Mouse (Mus musculus): ENCODE data around the gene Ppard. TPM values are rescaled to one million over a fixed set of nuclear protein-coding genes. Genes with fewer than 3 reads are reported as not detected.

Gene Ppard
- polyA plus RNA-seq, 1 experiment from 2014 or later: 2.1 TPM

DNA sequence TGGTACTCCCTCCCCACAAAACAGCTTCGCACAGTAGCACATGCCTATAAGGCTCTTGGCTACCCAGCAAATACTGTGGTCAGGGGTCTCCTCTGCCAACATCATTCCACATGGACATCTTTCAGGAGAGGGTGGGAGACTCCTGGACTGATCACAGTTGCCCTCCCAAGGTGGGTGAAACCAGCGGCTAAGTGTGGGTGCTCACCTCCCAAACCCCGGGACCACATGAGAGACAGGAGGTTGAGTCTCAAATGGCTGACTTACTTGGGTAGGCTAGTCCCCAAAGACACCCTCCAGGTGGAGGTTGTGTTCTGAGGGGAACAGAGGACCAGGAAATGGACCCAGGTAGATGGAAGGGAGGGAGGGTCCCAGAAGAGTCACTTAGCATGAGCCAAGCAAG lies 112.2 kb downstream of the Ppard start:
- peaks cover 33% of the 10 kb centered on the region for H3K4me1 ChIP-seq (ENCODE audit: control insufficient read depth, insufficient read depth, low read length)
- no peak overlapping the region for H3K4me2 ChIP-seq (ENCODE audit: low read depth)
- no peak for ATAC-seq (ENCODE audit: insufficient read depth, low FRiP score, low TSS enrichment)

GRCm38 (mm10) chr17:28345271-28345721 lies 112.8 kb downstream of the Ppard start:
- Histone ChIP-seq H3K9me3 (ENCODE audit: control insufficient read depth, low read length) (no peaks in the 10 kb centered on the region), H3K36me3 (ENCODE audit: control insufficient read depth, insufficient read depth, low read length) (0 out of 2 replicates have a peak, but pooled peaks cover 2% of the 10 kb centered on the region), H3K27ac (ENCODE audit: low read depth, low read length) (no peak overlapping the region), H3K9ac (ENCODE audit: low read length) (peak overlapping the region; percentile 32; the same call in 1 of the 2 replicates), H3K27me3 (ENCODE audit: control insufficient read depth, insufficient read depth, low read length) (peaks cover 4% of the 10 kb centered on the region; the same call in 1 of the 2 replicates), H3K4me3 (ENCODE audit: low read depth, low read length) (no peak overlapping the region), H3K4me2 (ENCODE audit: low read depth) (peak overlapping the region; percentile 12; the same call in 1 of the 2 replicates), H3K4me1 (ENCODE audit: control insufficient read depth, insufficient read depth, low read length) (peaks cover 35% of the 10 kb centered on the region)
- DNase-seq (ENCODE audit: low spot score) (no peak), ATAC-seq (ENCODE audit: insufficient read depth, low FRiP score, low TSS enrichment) (no peak)
- 13% methylated on average over 8 of the region's 8 CpGs for WGBS

More for the DNA sequence above, 112.2 kb downstream of the Ppard start:
- H3K9me3 ChIP-seq (ENCODE audit: control insufficient read depth, low read length): no peaks in the 10 kb centered on the region
- H3K27ac ChIP-seq (ENCODE audit: low read depth, low read length): no peak overlapping the region
- H3K4me3 ChIP-seq (ENCODE audit: low read depth, low read length): no peak overlapping the region
- no peak overlapping the region for H3K9ac ChIP-seq (ENCODE audit: low read length)
- DNase-seq (ENCODE audit: low spot score): no peak
- H3K36me3 ChIP-seq (ENCODE audit: control insufficient read depth, insufficient read depth, low read length): peaks cover 2% of the 10 kb centered on the region; the same call in 1 of the 2 replicates
- peaks cover 4% of the 10 kb centered on the region; the same call in 1 of the 2 replicates for H3K27me3 ChIP-seq (ENCODE audit: control insufficient read depth, insufficient read depth, low read length)
- WGBS: 66% methylated on average over 3 of the region's 3 CpGs

DNA sequence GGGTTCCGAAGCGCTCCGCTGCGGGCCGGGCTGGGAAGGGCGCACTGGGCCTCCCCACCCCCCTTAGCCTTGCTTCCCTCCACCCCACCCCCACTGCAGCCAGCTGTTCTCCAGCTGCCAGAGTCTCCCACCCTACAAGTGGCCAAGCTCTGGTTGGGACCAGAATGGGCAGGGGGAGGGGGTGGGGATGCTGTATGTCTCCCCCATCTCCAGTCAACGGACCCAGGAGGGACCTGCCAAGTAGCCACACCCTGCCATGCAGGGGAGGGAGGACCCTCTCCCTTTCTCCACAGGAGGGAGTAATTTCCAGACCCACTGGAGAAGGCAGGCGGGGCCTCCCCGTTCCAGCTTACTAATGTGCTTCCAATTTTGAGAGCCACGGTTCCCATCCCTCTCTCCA lies 113.4 kb downstream of the Ppard start:
- H3K4me2 ChIP-seq (ENCODE audit: low read depth): peak overlapping the region; percentile 12; the same call in 1 of the 2 replicates
- DNase-seq (ENCODE audit: low spot score) (no peak), ATAC-seq (ENCODE audit: insufficient read depth, low FRiP score, low TSS enrichment) (no peak)
- no peak overlapping the region for H3K27ac ChIP-seq (ENCODE audit: low read depth, low read length)
- H3K4me1 ChIP-seq (ENCODE audit: control insufficient read depth, insufficient read depth, low read length): peaks cover 34% of the 10 kb centered on the region
- no peak overlapping the region for H3K4me3 ChIP-seq (ENCODE audit: low read depth, low read length)
- WGBS: 8% methylated on average over 8 of the region's 10 CpGs
- 0 out of 2 replicates have a peak, but pooled peaks cover under 1% of the 10 kb centered on the region for H3K36me3 ChIP-seq (ENCODE audit: control insufficient read depth, insufficient read depth, low read length)
- H3K27me3 ChIP-seq (ENCODE audit: control insufficient read depth, insufficient read depth, low read length): peaks cover 4% of the 10 kb centered on the region; the same call in 1 of the 2 replicates
- peak overlapping the region; percentile 10; the same call in 1 of the 2 replicates for H3K9ac ChIP-seq (ENCODE audit: low read length)
- H3K9me3 ChIP-seq (ENCODE audit: control insufficient read depth, low read length): no peaks in the 10 kb centered on the region

DNA sequence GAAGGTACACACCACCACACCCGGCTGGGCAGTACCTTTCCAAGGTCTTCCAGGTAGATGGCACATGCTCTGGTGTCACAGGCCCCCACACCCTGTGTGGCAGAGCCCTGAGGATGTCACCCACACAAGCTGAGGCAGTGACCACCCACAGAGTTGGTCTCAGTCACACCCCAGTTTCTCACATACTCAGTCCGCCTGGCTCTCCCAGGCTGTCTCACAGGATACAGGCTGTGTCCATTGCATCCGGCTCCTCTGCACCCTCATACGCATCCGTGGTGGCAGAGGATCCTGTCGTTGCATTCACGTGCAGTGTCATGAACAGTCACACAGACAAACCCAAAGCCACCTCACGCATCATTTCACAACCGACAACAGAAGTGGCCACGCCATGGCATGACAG lies 114.8 kb downstream of the Ppard start:
- H3K4me3 ChIP-seq (ENCODE audit: low read depth, low read length): no peak overlapping the region
- no peak overlapping the region for H3K27ac ChIP-seq (ENCODE audit: low read depth, low read length)
- no peaks in the 10 kb centered on the region for H3K36me3 ChIP-seq (ENCODE audit: control insufficient read depth, insufficient read depth, low read length)
- ATAC-seq (ENCODE audit: insufficient read depth, low FRiP score, low TSS enrichment) (no peak), DNase-seq (ENCODE audit: low spot score) (no peak)
- WGBS: 77% methylated on average over 10 of the region's 10 CpGs
- H3K27me3 ChIP-seq (ENCODE audit: control insufficient read depth, insufficient read depth, low read length): peaks cover 12% of the 10 kb centered on the region
- H3K9ac ChIP-seq (ENCODE audit: low read length): no peak overlapping the region
- H3K4me1 ChIP-seq (ENCODE audit: control insufficient read depth, insufficient read depth, low read length): peaks cover 27% of the 10 kb centered on the region
- no peak overlapping the region for H3K4me2 ChIP-seq (ENCODE audit: low read depth)
- H3K9me3 ChIP-seq (ENCODE audit: control insufficient read depth, low read length): no peaks in the 10 kb centered on the region

GRCm38 (mm10) chr17:28348211-28348610 lies 115.7 kb downstream of the Ppard start:
- peaks cover 27% of the 10 kb centered on the region for H3K4me1 ChIP-seq (ENCODE audit: control insufficient read depth, insufficient read depth, low read length)
- peaks cover 12% of the 10 kb centered on the region for H3K27me3 ChIP-seq (ENCODE audit: control insufficient read depth, insufficient read depth, low read length)
- DNase-seq (ENCODE audit: low spot score) (no peak), ATAC-seq (ENCODE audit: insufficient read depth, low FRiP score, low TSS enrichment) (no peak)
- H3K27ac ChIP-seq (ENCODE audit: low read depth, low read length): no peak overlapping the region
- no peaks in the 10 kb centered on the region for H3K9me3 ChIP-seq (ENCODE audit: control insufficient read depth, low read length)
- H3K9ac ChIP-seq (ENCODE audit: low read length): peak overlapping the region; percentile 31; the same call in 1 of the 2 replicates
- H3K36me3 ChIP-seq (ENCODE audit: control insufficient read depth, insufficient read depth, low read length): no peaks in the 10 kb centered on the region
- WGBS: 64% methylated on average over 6 of the region's 6 CpGs
- H3K4me2 ChIP-seq (ENCODE audit: low read depth): no peak overlapping the region; the same call in 1 of the 2 replicates
- no peak overlapping the region for H3K4me3 ChIP-seq (ENCODE audit: low read depth, low read length)

DNA sequence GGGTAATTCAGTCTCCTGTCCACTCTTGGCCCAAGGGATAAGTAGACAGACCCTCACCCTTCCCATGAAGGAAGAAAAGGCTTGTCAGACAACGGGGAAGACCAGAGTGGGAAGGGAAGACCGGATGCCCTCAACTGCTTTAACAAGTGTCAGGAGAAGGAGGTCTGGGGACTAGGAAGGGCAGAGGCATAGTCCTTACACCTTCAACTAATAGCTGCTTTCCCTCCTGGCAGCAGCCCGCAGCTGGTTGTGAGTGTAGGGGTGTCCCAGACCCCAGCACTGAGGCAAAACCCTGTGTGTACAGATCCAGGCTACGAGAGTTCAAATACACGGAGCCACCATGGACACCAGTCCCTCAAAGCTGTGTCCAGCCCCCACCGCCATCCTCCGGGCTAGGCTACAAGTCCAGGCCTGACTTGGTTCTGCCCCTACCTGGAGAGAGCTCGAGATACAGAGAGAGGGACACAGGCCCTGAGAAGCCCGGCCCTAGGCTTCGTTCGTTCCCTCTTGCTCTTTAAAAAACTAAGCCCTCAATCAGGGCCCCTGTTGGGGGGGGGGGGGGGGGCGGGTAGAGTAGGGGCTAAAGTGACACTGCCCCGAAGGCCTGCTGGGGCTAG lies 116.9 kb downstream of the Ppard start:
- H3K36me3 ChIP-seq (ENCODE audit: control insufficient read depth, insufficient read depth, low read length): no peaks in the 10 kb centered on the region
- ATAC-seq (ENCODE audit: insufficient read depth, low FRiP score, low TSS enrichment) (no peak), DNase-seq (ENCODE audit: low spot score) (no peak)
- H3K4me3 ChIP-seq (ENCODE audit: low read depth, low read length): peak overlapping the region; percentile 79
- peaks cover 12% of the 10 kb centered on the region for H3K27me3 ChIP-seq (ENCODE audit: control insufficient read depth, insufficient read depth, low read length)
- no peak overlapping the region for H3K27ac ChIP-seq (ENCODE audit: low read depth, low read length)
- WGBS: 9% methylated on average over 13 of the region's 13 CpGs
- H3K9me3 ChIP-seq (ENCODE audit: control insufficient read depth, low read length): no peaks in the 10 kb centered on the region
- peak overlapping the region; percentile 90 for H3K4me2 ChIP-seq (ENCODE audit: low read depth)
- H3K4me1 ChIP-seq (ENCODE audit: control insufficient read depth, insufficient read depth, low read length): peaks cover 22% of the 10 kb centered on the region
- peak overlapping the region; percentile 74 for H3K9ac ChIP-seq (ENCODE audit: low read length)

DNA sequence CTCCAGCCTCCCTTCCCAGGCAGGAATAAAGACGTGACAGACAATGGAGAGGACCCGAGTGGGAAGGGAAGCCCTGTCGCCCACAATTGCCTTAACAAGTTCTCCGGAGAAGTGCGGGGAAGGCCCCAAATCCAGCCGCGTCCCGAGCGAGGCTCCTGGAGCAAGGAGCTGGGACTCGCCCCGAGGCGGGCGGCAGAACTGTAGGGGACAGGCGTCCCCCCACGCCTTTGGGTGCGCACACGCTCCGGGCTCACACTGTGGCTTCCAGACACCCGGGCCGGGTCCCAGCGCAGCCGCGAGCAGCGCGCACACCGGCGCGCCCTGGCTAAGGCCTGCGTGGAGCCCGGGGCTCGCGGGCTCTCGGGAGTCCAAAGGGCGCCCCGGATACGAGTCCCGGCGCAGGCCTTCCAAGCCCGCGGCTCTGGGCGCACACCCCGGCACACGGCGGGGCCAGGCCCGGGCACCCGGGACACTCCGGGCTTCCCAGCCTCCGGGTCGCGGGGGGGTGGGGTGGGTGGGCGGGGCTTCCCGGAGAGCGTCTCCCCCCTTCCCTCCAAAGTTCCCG lies 117.5 kb downstream of the Ppard start:
- DNase-seq (ENCODE audit: low spot score) (peak; percentile 53), ATAC-seq (ENCODE audit: insufficient read depth, low FRiP score, low TSS enrichment) (peak; percentile 54)
- no peaks in the 10 kb centered on the region for H3K36me3 ChIP-seq (ENCODE audit: control insufficient read depth, insufficient read depth, low read length)
- WGBS: under 1% methylated on average over 45 of the region's 54 CpGs
- peak overlapping the region; percentile 53; the same call in 1 of the 2 replicates for H3K27ac ChIP-seq (ENCODE audit: low read depth, low read length)
- H3K9ac ChIP-seq (ENCODE audit: low read length): peak overlapping the region; percentile 74
- no peaks in the 10 kb centered on the region for H3K9me3 ChIP-seq (ENCODE audit: control insufficient read depth, low read length)
- H3K4me1 ChIP-seq (ENCODE audit: control insufficient read depth, insufficient read depth, low read length): peaks cover 20% of the 10 kb centered on the region
- H3K27me3 ChIP-seq (ENCODE audit: control insufficient read depth, insufficient read depth, low read length): peaks cover 12% of the 10 kb centered on the region
- H3K4me2 ChIP-seq (ENCODE audit: low read depth): peak overlapping the region; percentile 90
- H3K4me3 ChIP-seq (ENCODE audit: low read depth, low read length): peak overlapping the region; percentile 79

- H3K9ac ChIP-seq (ENCODE audit: low read length): peak within 1 kb of the TSS; percentile 74
- DNase-seq (ENCODE audit: low spot score): peak; percentile 85
- H3K27ac ChIP-seq (ENCODE audit: low read depth, low read length): peak within 1 kb of the TSS; percentile 62
- H3K4me3 ChIP-seq (ENCODE audit: low read depth, low read length): peak within 1 kb of the TSS; percentile 79
- ATAC-seq (ENCODE audit: insufficient read depth, low FRiP score, low TSS enrichment): peak; percentile 76
- peaks cover 17% of the 10 kb centered on the region for H3K4me1 ChIP-seq (ENCODE audit: control insufficient read depth, insufficient read depth, low read length)
- H3K4me2 ChIP-seq (ENCODE audit: low read depth): peak within 1 kb of the TSS; percentile 90
- H3K36me3 ChIP-seq (ENCODE audit: control insufficient read depth, insufficient read depth, low read length): no peaks in the 10 kb centered on the region
- WGBS: under 1% methylated on average over 54 of the region's 73 CpGs
- peaks cover 12% of the 10 kb centered on the region for H3K27me3 ChIP-seq (ENCODE audit: control insufficient read depth, insufficient read depth, low read length)
- no peaks in the 10 kb centered on the region for H3K9me3 ChIP-seq (ENCODE audit: control insufficient read depth, low read length)
Measured at GRCm38 (mm10) chr17:28350466-28351352, 118.2 kb downstream of the Ppard start, which contains the start of gene Tead3. Gene Tead3, minus strand, starts transcription at chr17:28350817.

Data from neural tube, embryonic 11.5 days (tissue).